Mouse (Mus musculus): ENCODE measurements around the gene Nlrx1.
"Not testable (repeated sequence)": the region's sequence is repeated elsewhere in the genome, so short reads cannot be mapped to it uniquely, and the experiment has no call there.

The Nlrx1 gene

GRCm38 (mm10) chr9:44268432-44268831 lies at the start of gene Nlrx1:
Gene Nlrx1 (minus strand): TSS chr9:44268599.
- no peak for DNase-seq

- DNase-seq, result no peak
Observed at GRCm38 (mm10) chr9:44317452-44317851, 49.1 kb upstream of the Nlrx1 start.

GRCm38 (mm10) chr9:44314910-44315309 lies 46.5 kb upstream of the Nlrx1 start:
- DNase-seq, result no peak

- no peak for DNase-seq
Observed at GRCm38 (mm10) chr9:44314257-44314547, 45.8 kb upstream of the Nlrx1 start.

GRCm38 (mm10) chr9:44313476-44314256 lies 45.3 kb upstream of the Nlrx1 start:
- DNase-seq, result peak; percentile 57

GRCm38 (mm10) chr9:44311136-44312134 lies 43.0 kb upstream of the Nlrx1 start:
- no peak for DNase-seq

- no peak for DNase-seq
Observed at GRCm38 (mm10) chr9:44310750-44311135, 42.3 kb upstream of the Nlrx1 start.

GRCm38 (mm10) chr9:44309756-44310155 lies 41.4 kb upstream of the Nlrx1 start:
- no peak for DNase-seq

- no peak for DNase-seq
Observed at GRCm38 (mm10) chr9:44307248-44307647, 38.8 kb upstream of the Nlrx1 start.

- no peak for DNase-seq
Observed at GRCm38 (mm10) chr9:44306532-44306931, 38.1 kb upstream of the Nlrx1 start.

GRCm38 (mm10) chr9:44305466-44306079 lies 37.2 kb upstream of the Nlrx1 start, which contains the start of gene Hinfp:
Gene Hinfp (minus strand): TSS chr9:44305671.
- DNase-seq, result peak; percentile 97

GRCm38 (mm10) chr9:44300001-44300400 lies 31.6 kb upstream of the Nlrx1 start:
- DNase-seq, result not testable (repeated sequence)

- DNase-seq, result no peak
Observed at GRCm38 (mm10) chr9:44292490-44292889, 24.1 kb upstream of the Nlrx1 start.

- DNase-seq, result no peak
Observed at GRCm38 (mm10) chr9:44288959-44289291, 20.5 kb upstream of the Nlrx1 start.

- peak; percentile 63 for DNase-seq
Observed at GRCm38 (mm10) chr9:44288076-44288958, 19.9 kb upstream of the Nlrx1 start, which contains the start of gene Abcg4. Gene Abcg4 (minus strand): TSS chr9:44288615.

- peak; percentile 40 for DNase-seq
Observed at GRCm38 (mm10) chr9:44287401-44288075, 19.1 kb upstream of the Nlrx1 start.

- no peak for DNase-seq
Observed at GRCm38 (mm10) chr9:44287003-44287400, 18.6 kb upstream of the Nlrx1 start.

- no peak for DNase-seq
Observed at GRCm38 (mm10) chr9:44286256-44286850, 18.0 kb upstream of the Nlrx1 start.

GRCm38 (mm10) chr9:44283183-44283582 lies 14.8 kb upstream of the Nlrx1 start:
- DNase-seq, result no peak

GRCm38 (mm10) chr9:44269973-44270372 lies 1.6 kb upstream of the Nlrx1 start:
- no peak for DNase-seq

- DNase-seq, result no peak
Observed at GRCm38 (mm10) chr9:44269077-44269476, 678 bp upstream of the Nlrx1 start.
